Mouse (Mus musculus): ENCODE measurements around the gene Vsnl1. TPM values are rescaled to one million over a fixed set of nuclear protein-coding genes. Genes with fewer than 3 reads are reported as not detected.

Vsnl1 gene
- not detected in 2 replicates for polyA plus RNA-seq (2012; rRNA removed)

DNA sequence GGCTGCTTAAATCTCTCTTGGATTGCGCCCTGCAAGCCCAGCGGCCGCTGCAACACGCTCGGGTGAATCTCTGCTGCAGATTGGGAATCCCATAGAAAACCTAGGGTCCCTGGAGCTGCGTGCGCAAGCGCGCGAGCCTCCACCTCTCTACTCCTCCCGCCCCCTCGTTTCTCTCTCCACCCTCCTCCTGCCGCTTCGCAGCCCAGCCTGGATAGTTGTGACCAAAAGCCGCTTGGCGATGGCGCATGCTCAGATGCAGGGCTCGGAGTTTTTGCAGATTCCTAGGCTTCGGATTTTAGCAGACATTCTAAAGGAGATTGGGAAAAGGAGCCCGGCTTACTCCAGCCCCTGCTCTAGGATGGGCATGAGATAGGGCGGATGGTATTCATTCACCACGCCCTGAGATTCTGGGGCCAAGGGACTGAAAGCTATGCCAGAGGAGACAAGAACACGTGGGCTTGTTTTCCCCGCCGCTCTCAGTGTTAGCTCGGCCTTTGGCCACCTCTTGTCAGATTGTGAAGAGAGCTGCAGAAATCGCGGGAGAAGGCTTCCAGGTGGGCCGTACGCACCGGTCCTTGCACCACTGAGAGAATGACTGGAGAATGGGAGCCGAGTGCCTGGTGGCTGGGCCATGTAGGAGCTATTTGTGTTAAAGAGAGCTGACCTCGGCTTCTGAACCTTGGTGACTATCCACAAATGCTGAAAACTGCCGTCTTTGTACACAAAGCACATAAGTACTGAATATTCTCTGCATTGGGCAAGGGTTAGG, at the start of gene Vsnl1:
Gene Vsnl1 (minus strand): TSS at position 117 of the 769 bp plus-strand sequence.
- Histone ChIP-seq H3K36me3 (ENCODE audit: control insufficient read depth, insufficient read depth, low read length) (no peaks in the 10 kb centered on the region), H3K27ac (ENCODE audit: insufficient read depth, low read length) (no peak within 1 kb of the TSS), H3K4me1 (ENCODE audit: control insufficient read depth, insufficient read depth, insufficient read length) (no peaks in the 10 kb centered on the region), H3K4me3 (ENCODE audit: extremely low read depth, insufficient read depth, insufficient read length) (0 out of 2 replicates have a peak within 1 kb of the TSS, but pooled peaks have one; percentile 14), H3K27me3 (ENCODE audit: control insufficient read depth, insufficient read depth, low read length) (no peaks in the 10 kb centered on the region; the same call in 1 of the 2 replicates)
- no peak for TF ChIP-seq POLR2A (IDR thresholded peaks at IDR 0.05; ENCODE audit: low read depth, low read length)
- no peak for TF ChIP-seq CTCF (IDR thresholded peaks at IDR 0.05; ENCODE audit: extremely low read depth, insufficient read depth, insufficient read length, insufficient replicate concordance)
- no peak for DNase-seq (ENCODE audit: low read depth in 1 of 2, low spot score in 2 of 2)
- WGBS: 6% methylated on average over 34 of the region's 34 CpGs

- TF ChIP-seq CTCF (IDR thresholded peaks at IDR 0.05; ENCODE audit: extremely low read depth, insufficient read depth, insufficient read length, insufficient replicate concordance): no peak
- TF ChIP-seq POLR2A (IDR thresholded peaks at IDR 0.05; ENCODE audit: low read depth, low read length): no peak
- H3K4me1 ChIP-seq (ENCODE audit: control insufficient read depth, insufficient read depth, insufficient read length): peaks cover 2% of the 10 kb centered on the region; the same call in 1 of the 2 replicates
- H3K27me3 ChIP-seq (ENCODE audit: control insufficient read depth, insufficient read depth, low read length): peaks cover 8% of the 10 kb centered on the region
- no peak overlapping the region for H3K4me3 ChIP-seq (ENCODE audit: extremely low read depth, insufficient read depth, insufficient read length)
- no peak overlapping the region for H3K27ac ChIP-seq (ENCODE audit: insufficient read depth, low read length)
- no peaks in the 10 kb centered on the region for H3K36me3 ChIP-seq (ENCODE audit: control insufficient read depth, insufficient read depth, low read length)
- WGBS: 79% methylated on average over 4 of the region's 4 CpGs
- no peak for DNase-seq (ENCODE audit: low read depth in 1 of 2, low spot score in 2 of 2)
Observed at GRCm38 (mm10) chr12:11456632-11457031, 20.2 kb upstream of the Vsnl1 start.

DNA sequence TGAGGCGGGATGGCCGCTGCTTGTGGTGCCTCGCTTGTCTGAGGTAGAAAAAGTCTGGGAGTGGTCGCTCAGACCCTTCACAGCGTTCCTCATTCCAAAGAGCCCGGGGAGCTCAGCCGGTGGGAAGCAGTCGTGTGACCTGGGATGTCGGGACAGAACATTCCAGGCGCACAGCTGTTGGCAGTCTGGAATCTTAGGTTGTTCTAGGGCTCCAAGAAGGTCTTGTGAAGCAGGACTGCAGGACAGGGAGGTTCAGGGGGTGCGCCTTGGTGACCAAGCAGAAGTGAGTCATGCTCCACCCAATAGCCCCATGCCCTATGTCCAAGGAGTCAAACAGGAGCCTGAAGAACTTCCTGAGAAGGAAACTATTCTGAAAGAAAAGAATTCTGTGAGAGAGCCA, 19.8 kb upstream of the Vsnl1 start:
- 8% methylated on average over 11 of the region's 11 CpGs for WGBS
- Histone ChIP-seq H3K36me3 (ENCODE audit: control insufficient read depth, insufficient read depth, low read length) (no peaks in the 10 kb centered on the region), H3K4me1 (ENCODE audit: control insufficient read depth, insufficient read depth, insufficient read length) (peaks cover 2% of the 10 kb centered on the region; the same call in 1 of the 2 replicates), H3K4me3 (ENCODE audit: extremely low read depth, insufficient read depth, insufficient read length) (no peak overlapping the region), H3K27ac (ENCODE audit: insufficient read depth, low read length) (no peak overlapping the region), H3K27me3 (ENCODE audit: control insufficient read depth, insufficient read depth, low read length) (peaks cover 8% of the 10 kb centered on the region)
- no peak for DNase-seq (ENCODE audit: low read depth in 1 of 2, low spot score in 2 of 2)
- TF ChIP-seq POLR2A (IDR thresholded peaks at IDR 0.05; ENCODE audit: low read depth, low read length) (no peak), CTCF (IDR thresholded peaks at IDR 0.05; ENCODE audit: extremely low read depth, insufficient read depth, insufficient read length, insufficient replicate concordance) (no peak)

GRCm38 (mm10) chr12:11455549-11456194, 19.3 kb upstream of the Vsnl1 start, which contains the start of gene Rad51ap2:
Rad51ap2 (plus strand) TSS chr12:11456079.
- 0 out of 2 replicates have a peak within 1 kb of the TSS, but pooled peaks have one; percentile 8 for H3K4me3 ChIP-seq (ENCODE audit: extremely low read depth, insufficient read depth, insufficient read length)

DNA sequence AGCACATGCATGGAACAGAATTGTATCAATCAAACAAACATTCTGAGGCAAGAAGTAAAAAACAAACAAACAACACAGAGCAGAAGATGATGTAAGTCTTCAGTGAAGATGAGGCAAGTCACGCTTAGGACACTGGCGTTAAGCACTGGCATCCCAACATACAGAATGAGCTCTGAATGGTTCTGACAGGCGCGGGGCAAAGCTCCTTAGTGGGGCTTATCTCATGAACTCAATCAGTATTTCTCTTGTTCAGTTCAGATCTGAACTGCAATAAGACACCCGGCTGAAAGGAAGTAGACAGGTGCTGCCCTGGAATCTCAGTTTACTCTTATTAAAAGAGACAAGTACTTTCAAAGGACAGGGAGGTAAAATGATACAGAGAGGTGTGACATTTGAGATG, 17.7 kb upstream of the Vsnl1 start:
- H3K4me1 ChIP-seq (ENCODE audit: control insufficient read depth, insufficient read depth, insufficient read length): peaks cover 2% of the 10 kb centered on the region; the same call in 1 of the 2 replicates
- H3K4me3 ChIP-seq (ENCODE audit: extremely low read depth, insufficient read depth, insufficient read length): no peak overlapping the region
- peaks cover 8% of the 10 kb centered on the region for H3K27me3 ChIP-seq (ENCODE audit: control insufficient read depth, insufficient read depth, low read length)
- TF ChIP-seq POLR2A (IDR thresholded peaks at IDR 0.05; ENCODE audit: low read depth, low read length) (no peak), CTCF (IDR thresholded peaks at IDR 0.05; ENCODE audit: extremely low read depth, insufficient read depth, insufficient read length, insufficient replicate concordance) (no peak)
- 75% methylated on average over 5 of the region's 5 CpGs for WGBS
- no peak for DNase-seq (ENCODE audit: low read depth in 1 of 2, low spot score in 2 of 2)
- H3K27ac ChIP-seq (ENCODE audit: insufficient read depth, low read length): no peak overlapping the region
- H3K36me3 ChIP-seq (ENCODE audit: control insufficient read depth, insufficient read depth, low read length): no peaks in the 10 kb centered on the region

More at GRCm38 (mm10) chr12:11455549-11456194, 19.3 kb upstream of the Vsnl1 start, which contains the start of gene Rad51ap2:
- Histone ChIP-seq H3K27ac (ENCODE audit: insufficient read depth, low read length) (no peak within 1 kb of the TSS), H3K36me3 (ENCODE audit: control insufficient read depth, insufficient read depth, low read length) (no peaks in the 10 kb centered on the region), H3K4me1 (ENCODE audit: control insufficient read depth, insufficient read depth, insufficient read length) (peaks cover 2% of the 10 kb centered on the region; the same call in 1 of the 2 replicates), H3K27me3 (ENCODE audit: control insufficient read depth, insufficient read depth, low read length) (peaks cover 8% of the 10 kb centered on the region)
- peak in 1 of 2 experiments; percentile 11 for DNase-seq (ENCODE audit: low read depth in 1 of 2, low spot score in 2 of 2)
- TF ChIP-seq CTCF (IDR thresholded peaks at IDR 0.05; ENCODE audit: extremely low read depth, insufficient read depth, insufficient read length, insufficient replicate concordance) (no peak), POLR2A (IDR thresholded peaks at IDR 0.05; ENCODE audit: low read depth, low read length) (no peak)
- 3% methylated on average over 40 of the region's 40 CpGs for WGBS

DNA sequence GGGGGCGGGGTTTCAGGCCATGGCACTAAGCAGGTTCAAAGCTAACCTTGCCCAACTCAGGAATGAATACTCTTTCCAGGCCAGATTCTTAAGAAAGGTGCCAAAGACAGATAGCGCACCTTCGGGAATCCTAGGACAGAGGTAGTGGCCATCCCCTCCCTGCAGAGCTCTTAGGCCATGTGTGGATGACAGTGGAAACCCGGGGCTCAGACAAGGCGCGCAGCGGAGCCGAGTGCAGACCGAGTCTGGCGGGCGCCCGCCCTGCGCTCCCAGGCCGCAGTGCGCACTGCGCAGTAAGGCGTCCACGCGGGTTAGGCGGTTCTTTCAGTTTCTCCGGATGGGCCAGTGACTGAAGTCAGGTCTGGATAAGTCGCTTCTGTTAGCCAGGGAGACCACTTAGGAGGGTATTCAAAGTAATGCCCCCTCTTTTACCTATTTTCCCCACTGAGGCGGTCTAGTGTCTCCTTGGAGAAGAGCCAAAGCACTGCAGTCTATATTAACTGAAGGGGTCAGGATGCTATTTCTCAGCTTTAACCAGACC, 1.6 kb upstream of the Vsnl1 start:
- Histone ChIP-seq H3K27ac (ENCODE audit: insufficient read depth, low read length) (no peak overlapping the region), H3K4me3 (ENCODE audit: extremely low read depth, insufficient read depth, insufficient read length) (no peak overlapping the region), H3K36me3 (ENCODE audit: control insufficient read depth, insufficient read depth, low read length) (no peaks in the 10 kb centered on the region), H3K4me1 (ENCODE audit: control insufficient read depth, insufficient read depth, insufficient read length) (no peaks in the 10 kb centered on the region), H3K27me3 (ENCODE audit: control insufficient read depth, insufficient read depth, low read length) (no peaks in the 10 kb centered on the region; the same call in 1 of the 2 replicates)
- no peak for TF ChIP-seq POLR2A (IDR thresholded peaks at IDR 0.05; ENCODE audit: low read depth, low read length)
- no peak for TF ChIP-seq CTCF (IDR thresholded peaks at IDR 0.05; ENCODE audit: extremely low read depth, insufficient read depth, insufficient read length, insufficient replicate concordance)
- DNase-seq (ENCODE audit: low read depth in 1 of 2, low spot score in 2 of 2): no peak
- WGBS: 34% methylated on average over 23 of the region's 23 CpGs

All from spleen, adult 2 months (tissue).